8 mouse cellular contexts compared by ENCODE assay signal in genomic region chr2:156180094-156180821, GRCm38 (mm10). TPM values are rescaled to one million over a fixed set of nuclear protein-coding genes. Genes with fewer than 3 reads are reported as not detected.
A peak's percentile ranks its signal among the peaks of the same experiment; 100 is the strongest.
DNase-seq lines count a peak whose midpoint lies in the region; ATAC-seq and TF ChIP-seq lines count a peak whose summit lies in the region.

Rbm39 (minus strand) TSS chr2:156180238.

- no peaks in the 10 kb centered on the region for H3K9me3 ChIP-seq in embryonic facial prominence, embryonic 14.5 days (ENCODE audit: control insufficient read depth, low read length)
- no peaks in the 10 kb centered on the region for H3K9me3 ChIP-seq in limb, embryonic 14.5 days (ENCODE audit: control insufficient read depth, low read length)
- H3K9me3 ChIP-seq in midbrain, postnatal 0 days (ENCODE audit: low read length) = no peaks in the 10 kb centered on the region

- peak within 1 kb of the TSS; percentile 93 for H3K4me2 ChIP-seq in embryonic facial prominence, embryonic 14.5 days (ENCODE audit: low read depth, low read length)
- peak within 1 kb of the TSS; percentile 77 for H3K4me2 ChIP-seq in limb, embryonic 14.5 days (replicated peaks; ENCODE audit: low read depth, low read length, severe bottlenecking)
- peak within 1 kb of the TSS; percentile 64 for H3K4me2 ChIP-seq in midbrain, postnatal 0 days (ENCODE audit: low read depth, low read length, poor library complexity, severe bottlenecking)

- peak; percentile 100 for DNase-seq in 3T3-L1 (ENCODE audit: low read depth, low spot score)
- DNase-seq in adrenal gland, postnatal 4 days (ENCODE audit: low spot score in 2 of 2) = peak; percentile 99 to 100
- DNase-seq in embryonic facial prominence, embryonic 14.5 days (ENCODE audit: low spot score) = peak; percentile 99
- DNase-seq in heart, adult 8-10 months (ENCODE audit: low spot score) = peak; percentile 100
- peak; percentile 100 for DNase-seq in kidney, adult 9 months
- DNase-seq in limb, embryonic 14.5 days (ENCODE audit: low spot score) = peak; percentile 100
- peak; percentile 100 for DNase-seq in midbrain, postnatal 0 days (ENCODE audit: low spot score)
- peak; percentile 99 for DNase-seq in spleen, postnatal 14 days (ENCODE audit: low spot score in 2 of 2)

- H3K4me3 ChIP-seq in embryonic facial prominence, embryonic 14.5 days (ENCODE audit: low read depth, low read length) = peak within 1 kb of the TSS; percentile 98
- peak within 1 kb of the TSS; percentile 99 for H3K4me3 ChIP-seq in limb, embryonic 14.5 days (replicated peaks; ENCODE audit: low read length)
- H3K4me3 ChIP-seq in midbrain, postnatal 0 days (ENCODE audit: low read depth, low read length) = peak within 1 kb of the TSS; percentile 100

- peak within 1 kb of the TSS; percentile 100 for H3K9ac ChIP-seq in embryonic facial prominence, embryonic 14.5 days (ENCODE audit: low read depth, low read length)
- H3K9ac ChIP-seq in limb, embryonic 14.5 days (ENCODE audit: low read depth, low read length, severe bottlenecking) = peak within 1 kb of the TSS; percentile 100
- peak within 1 kb of the TSS; percentile 100 for H3K9ac ChIP-seq in midbrain, postnatal 0 days (replicated peaks; ENCODE audit: low read length, poor library complexity, severe bottlenecking)

- WGBS in embryonic facial prominence, embryonic 14.5 days = 1% methylated on average over 36 of the region's 47 CpGs
- under 1% methylated on average over 47 of the region's 47 CpGs for WGBS in limb, embryonic 14.5 days
- WGBS in midbrain, postnatal 0 days = under 1% methylated on average over 47 of the region's 47 CpGs

- peak within 1 kb of the TSS; percentile 98 for H3K27ac ChIP-seq in embryonic facial prominence, embryonic 14.5 days (replicated peaks; ENCODE audit: low read depth, low read length)
- peak within 1 kb of the TSS; percentile 99 for H3K27ac ChIP-seq in limb, embryonic 14.5 days (replicated peaks; ENCODE audit: low read depth, low read length)
- H3K27ac ChIP-seq in midbrain, postnatal 0 days (ENCODE audit: low read depth, low read length) = peak within 1 kb of the TSS; percentile 100

- peaks cover 27% of the 10 kb centered on the region for H3K4me1 ChIP-seq in embryonic facial prominence, embryonic 14.5 days (ENCODE audit: control insufficient read depth, insufficient read depth, low read length)
- peaks cover 18% of the 10 kb centered on the region for H3K4me1 ChIP-seq in limb, embryonic 14.5 days (ENCODE audit: control insufficient read depth, insufficient read depth, low read length)
- no peaks in the 10 kb centered on the region for H3K4me1 ChIP-seq in midbrain, postnatal 0 days (ENCODE audit: insufficient read depth, low read length)

- peaks cover 37% of the 10 kb centered on the region for H3K36me3 ChIP-seq in embryonic facial prominence, embryonic 14.5 days (ENCODE audit: control insufficient read depth, insufficient read depth, low read length)
- H3K36me3 ChIP-seq in limb, embryonic 14.5 days (ENCODE audit: control insufficient read depth, insufficient read depth, low read length) = peaks cover 32% of the 10 kb centered on the region
- peaks cover 6% of the 10 kb centered on the region; the same call in 1 of the 2 replicates for H3K36me3 ChIP-seq in midbrain, postnatal 0 days (ENCODE audit: insufficient read depth, low read length)

- TF ChIP-seq CTCF in midbrain, postnatal 0 days (IDR thresholded peaks at IDR 0.05) = peak; percentile 73

- no peaks in the 10 kb centered on the region for H3K27me3 ChIP-seq in embryonic facial prominence, embryonic 14.5 days (replicated peaks; ENCODE audit: control insufficient read depth, insufficient read depth, low read length)
- H3K27me3 ChIP-seq in limb, embryonic 14.5 days (ENCODE audit: control insufficient read depth, insufficient read depth, low read length) = no peaks in the 10 kb centered on the region
- H3K27me3 ChIP-seq in midbrain, postnatal 0 days (ENCODE audit: insufficient read depth, low read length) = no peaks in the 10 kb centered on the region

- peak; percentile 97 for ATAC-seq in embryonic facial prominence, embryonic 14.5 days (ENCODE audit: low read depth)
- peak; percentile 96 for ATAC-seq in limb, embryonic 14.5 days (ENCODE audit: low FRiP score, low read depth)
- ATAC-seq in midbrain, postnatal 0 days (ENCODE audit: low FRiP score) = peak; percentile 96

- peak; percentile 97; the same call in 1 of the 2 replicates for TF ChIP-seq POLR2A in limb, embryonic 14.5 days (IDR thresholded peaks at IDR 0.05; ENCODE audit: borderline replicate concordance, extremely low read depth, insufficient read depth, insufficient read length)

RNA-seq across cellular contexts. Expression of gene Rbm39, which starts in this region (rescaled TPM):
- total RNA-seq in adrenal gland, postnatal 4 days (2021) = 100 to 1,000 TPM; 525 to 551 TPM
- 561 and 619 TPM in 2 replicates for polyA plus RNA-seq in embryonic facial prominence, embryonic 14.5 days (2014; fragmentation: Nextera tagmentation; extraction: Ambion mirVana)
- 100 to 1,000 TPM; 107 to 140 (median 123) TPM for total RNA-seq in heart, adult 8-10 months (2022)
- polyA plus RNA-seq in limb, embryonic 14.5 days (2012; rRNA removed) = 251 and 297 TPM in 2 replicates
- polyA plus RNA-seq in limb, embryonic 14.5 days (2014; fragmentation: Nextera tagmentation; extraction: Ambion mirVana) = 728 and 775 TPM in 2 replicates
- total RNA-seq in midbrain, postnatal 0 days (2014; rRNA removed) = 234 and 372 TPM in 2 replicates
- 387 and 466 TPM in 2 replicates for polyA plus RNA-seq in midbrain, postnatal 0 days (2015; fragmentation: Nextera tagmentation; extraction: Ambion mirVana)

Comparison
In these comparisons a context has a peak if more than half of its experiments do, and no peak if none do; other contexts are left out.
1. Peak in every context shown above with its lines: DNase-seq, ATAC-seq, H3K4me3 ChIP-seq and H3K27ac ChIP-seq.